Mouse (Mus musculus): Measurements from ENCODE around the gene 1600014C23Rik.

The 1600014C23Rik gene

GRCm38 (mm10) chr17:45726249-45726648, 7.4 kb downstream of the 1600014C23Rik start:
- no peak for DNase-seq (ENCODE audit: low spot score)

GRCm38 (mm10) chr17:45724574-45724921, 9.1 kb downstream of the 1600014C23Rik start:
- no peak for DNase-seq (ENCODE audit: low spot score)

- peak; percentile 94 for DNase-seq (ENCODE audit: low spot score)
Measured at GRCm38 (mm10) chr17:45723732-45724573, 9.7 kb downstream of the 1600014C23Rik start.

- DNase-seq (ENCODE audit: low spot score), result peak; percentile 75
Measured at GRCm38 (mm10) chr17:45718323-45718722, 15.3 kb downstream of the 1600014C23Rik start.

- DNase-seq (ENCODE audit: low spot score), result no peak
Measured at GRCm38 (mm10) chr17:45711525-45711924, 22.1 kb downstream of the 1600014C23Rik start.

- no peak for DNase-seq (ENCODE audit: low spot score)
Measured at GRCm38 (mm10) chr17:45710407-45710806, 23.2 kb downstream of the 1600014C23Rik start.

- DNase-seq (ENCODE audit: low spot score), result no peak
Measured at GRCm38 (mm10) chr17:45709829-45710228, 23.8 kb downstream of the 1600014C23Rik start.

GRCm38 (mm10) chr17:45708179-45708578, 25.5 kb downstream of the 1600014C23Rik start:
- no peak for DNase-seq (ENCODE audit: low spot score)

- no peak for DNase-seq (ENCODE audit: low spot score)
Measured at GRCm38 (mm10) chr17:45707376-45707775, 26.3 kb downstream of the 1600014C23Rik start.

- DNase-seq (ENCODE audit: low spot score), result no peak
Measured at GRCm38 (mm10) chr17:45706796-45707195, 26.8 kb downstream of the 1600014C23Rik start.

- DNase-seq (ENCODE audit: low spot score), result no peak
Measured at GRCm38 (mm10) chr17:45703187-45703586, 30.5 kb downstream of the 1600014C23Rik start.

GRCm38 (mm10) chr17:45702254-45702653, 31.4 kb downstream of the 1600014C23Rik start:
- DNase-seq (ENCODE audit: low spot score), result no peak

GRCm38 (mm10) chr17:45701236-45701591, 32.4 kb downstream of the 1600014C23Rik start:
- no peak for DNase-seq (ENCODE audit: low spot score)

GRCm38 (mm10) chr17:45700496-45701235, 33.0 kb downstream of the 1600014C23Rik start:
- DNase-seq (ENCODE audit: low spot score), result no peak

GRCm38 (mm10) chr17:45699039-45699740, 34.5 kb downstream of the 1600014C23Rik start:
- DNase-seq (ENCODE audit: low spot score), result no peak

GRCm38 (mm10) chr17:45698368-45698767, 35.3 kb downstream of the 1600014C23Rik start:
- DNase-seq (ENCODE audit: low spot score), result peak; percentile 62

- no peak for DNase-seq (ENCODE audit: low spot score)
Measured at GRCm38 (mm10) chr17:45696981-45697380, 36.7 kb downstream of the 1600014C23Rik start.

GRCm38 (mm10) chr17:45695227-45696120, 38.2 kb downstream of the 1600014C23Rik start:
- peak; percentile 54 for DNase-seq (ENCODE audit: low spot score)

- peak; percentile 38 for DNase-seq (ENCODE audit: low spot score)
Measured at GRCm38 (mm10) chr17:45693812-45694565, 39.7 kb downstream of the 1600014C23Rik start.

GRCm38 (mm10) chr17:45692159-45692558, 41.5 kb downstream of the 1600014C23Rik start:
- DNase-seq (ENCODE audit: low spot score), result no peak

- no peak for DNase-seq (ENCODE audit: low spot score)
Measured at GRCm38 (mm10) chr17:45690044-45690443, 43.6 kb downstream of the 1600014C23Rik start.

Data from MN1 (cell line).